Mouse (Mus musculus): Measurements from ENCODE around the gene Slc2a3. TPM values are rescaled to one million over a fixed set of nuclear protein-coding genes. Genes with fewer than 3 reads are reported as not detected.
"Not testable (repeated sequence)": the region's sequence is repeated elsewhere in the genome, so short reads cannot be mapped to it uniquely, and the experiment has no call there.

Slc2a3 gene
- polyA plus RNA-seq, 1 experiment from 2014 or later: 39.5 TPM

- Histone ChIP-seq H3K27me3 (ENCODE audit: control insufficient read depth, insufficient read depth, low read length) (no peaks in the 10 kb centered on the region), H3K27ac (ENCODE audit: low read depth, low read length) (no peak overlapping the region), H3K4me3 (ENCODE audit: low read depth, low read length) (no peak overlapping the region), H3K9ac (ENCODE audit: low read length) (no peak overlapping the region), H3K4me1 (ENCODE audit: control insufficient read depth, insufficient read depth, low read length) (no peaks in the 10 kb centered on the region; the same call in none of the 2 replicates), H3K4me2 (ENCODE audit: low read depth) (no peak overlapping the region), H3K9me3 (ENCODE audit: control insufficient read depth, low read length) (no peaks in the 10 kb centered on the region), H3K36me3 (ENCODE audit: control insufficient read depth, insufficient read depth, low read length) (no peaks in the 10 kb centered on the region)
- WGBS: 57% methylated on average over 5 of the region's 5 CpGs
- ATAC-seq (ENCODE audit: insufficient read depth, low FRiP score, low TSS enrichment): no peak
- DNase-seq (ENCODE audit: low spot score): no peak
These were observed 33.2 kb downstream of the Slc2a3 start for GRCm38 (mm10) chr6:122768256-122768655.

- ATAC-seq (ENCODE audit: insufficient read depth, low FRiP score, low TSS enrichment); H3K4me1 ChIP-seq (ENCODE audit: control insufficient read depth, insufficient read depth, low read length); H3K4me3 ChIP-seq (ENCODE audit: low read depth, low read length); H3K9ac ChIP-seq (ENCODE audit: low read length); H3K27ac ChIP-seq (ENCODE audit: low read depth, low read length); H3K27me3 ChIP-seq (ENCODE audit: control insufficient read depth, insufficient read depth, low read length); H3K36me3 ChIP-seq (ENCODE audit: control insufficient read depth, insufficient read depth, low read length); DNase-seq (ENCODE audit: low spot score); H3K9me3 ChIP-seq (ENCODE audit: control insufficient read depth, low read length); H3K4me2 ChIP-seq (ENCODE audit: low read depth): not testable (repeated sequence)
- 58% methylated on average over 2 of the region's 3 CpGs for WGBS
These were observed 34.4 kb downstream of the Slc2a3 start for GRCm38 (mm10) chr6:122767012-122767411.

GRCm38 (mm10) chr6:122766145-122766968 is 35.1 kb downstream of the Slc2a3 start:
- no peak overlapping the region for H3K4me3 ChIP-seq (ENCODE audit: low read depth, low read length)
- H3K9ac ChIP-seq (ENCODE audit: low read length): no peak overlapping the region
- no peak overlapping the region for H3K27ac ChIP-seq (ENCODE audit: low read depth, low read length)
- H3K36me3 ChIP-seq (ENCODE audit: control insufficient read depth, insufficient read depth, low read length): no peaks in the 10 kb centered on the region
- whole genome bisulfite sequencing: 10% methylated on average over 5 of the region's 5 CpGs
- no peaks in the 10 kb centered on the region for H3K9me3 ChIP-seq (ENCODE audit: control insufficient read depth, low read length)
- no peak for ATAC-seq (ENCODE audit: insufficient read depth, low FRiP score, low TSS enrichment)
- no peak for DNase-seq (ENCODE audit: low spot score)
- 0 out of 2 replicates have a peak overlapping the region, but pooled peaks have one; percentile 7 for H3K4me2 ChIP-seq (ENCODE audit: low read depth)
- no peaks in the 10 kb centered on the region for H3K27me3 ChIP-seq (ENCODE audit: control insufficient read depth, insufficient read depth, low read length)
- no peaks in the 10 kb centered on the region; the same call in none of the 2 replicates for H3K4me1 ChIP-seq (ENCODE audit: control insufficient read depth, insufficient read depth, low read length)

- Histone ChIP-seq H3K27me3 (ENCODE audit: control insufficient read depth, insufficient read depth, low read length) (no peaks in the 10 kb centered on the region), H3K9ac (ENCODE audit: low read length) (peak overlapping the region; percentile 60), H3K4me1 (ENCODE audit: control insufficient read depth, insufficient read depth, low read length) (no peaks in the 10 kb centered on the region; the same call in none of the 2 replicates), H3K36me3 (ENCODE audit: control insufficient read depth, insufficient read depth, low read length) (no peaks in the 10 kb centered on the region), H3K9me3 (ENCODE audit: control insufficient read depth, low read length) (no peaks in the 10 kb centered on the region), H3K27ac (ENCODE audit: low read depth, low read length) (0 out of 2 replicates have a peak overlapping the region, but pooled peaks have one; percentile 60), H3K4me2 (ENCODE audit: low read depth) (peak overlapping the region; percentile 83), H3K4me3 (ENCODE audit: low read depth, low read length) (peak overlapping the region; percentile 51)
- DNase-seq (ENCODE audit: low spot score) (no peak), ATAC-seq (ENCODE audit: insufficient read depth, low FRiP score, low TSS enrichment) (no peak)
- 3% methylated on average over 9 of the region's 9 CpGs for WGBS
These were observed 36.0 kb downstream of the Slc2a3 start for GRCm38 (mm10) chr6:122765298-122765956.

- Histone ChIP-seq H3K4me1 (ENCODE audit: control insufficient read depth, insufficient read depth, low read length) (no peaks in the 10 kb centered on the region; the same call in 1 of the 2 replicates), H3K4me2 (ENCODE audit: low read depth) (peak overlapping the region; percentile 83), H3K4me3 (ENCODE audit: low read depth, low read length) (peak overlapping the region; percentile 51), H3K27me3 (ENCODE audit: control insufficient read depth, insufficient read depth, low read length) (no peaks in the 10 kb centered on the region), H3K9ac (ENCODE audit: low read length) (peak overlapping the region; percentile 60), H3K27ac (ENCODE audit: low read depth, low read length) (peak overlapping the region; percentile 60), H3K36me3 (ENCODE audit: control insufficient read depth, insufficient read depth, low read length) (no peaks in the 10 kb centered on the region), H3K9me3 (ENCODE audit: control insufficient read depth, low read length) (no peaks in the 10 kb centered on the region)
- under 1% methylated on average over 56 of the region's 56 CpGs for whole genome bisulfite sequencing
- DNase-seq (ENCODE audit: low spot score) (peak; percentile 76), ATAC-seq (ENCODE audit: insufficient read depth, low FRiP score, low TSS enrichment) (peak; percentile 73)
These were observed 36.8 kb downstream of the Slc2a3 start for GRCm38 (mm10) chr6:122764446-122765297.

- H3K4me1 ChIP-seq (ENCODE audit: control insufficient read depth, insufficient read depth, low read length): no peaks in the 10 kb centered on the region; the same call in 1 of the 2 replicates
- WGBS: 37% methylated on average over 17 of the region's 17 CpGs
- no peaks in the 10 kb centered on the region for H3K27me3 ChIP-seq (ENCODE audit: control insufficient read depth, insufficient read depth, low read length)
- DNase-seq (ENCODE audit: low spot score) (no peak), ATAC-seq (ENCODE audit: insufficient read depth, low FRiP score, low TSS enrichment) (peak; percentile 5; the same call in 1 of the 2 replicates)
- peak overlapping the region; percentile 83 for H3K4me2 ChIP-seq (ENCODE audit: low read depth)
- H3K4me3 ChIP-seq (ENCODE audit: low read depth, low read length): peak overlapping the region; percentile 51
- H3K36me3 ChIP-seq (ENCODE audit: control insufficient read depth, insufficient read depth, low read length): no peaks in the 10 kb centered on the region
- peak overlapping the region; percentile 60 for H3K9ac ChIP-seq (ENCODE audit: low read length)
- no peaks in the 10 kb centered on the region for H3K9me3 ChIP-seq (ENCODE audit: control insufficient read depth, low read length)
- no peak overlapping the region for H3K27ac ChIP-seq (ENCODE audit: low read depth, low read length)
These were observed 37.5 kb downstream of the Slc2a3 start for GRCm38 (mm10) chr6:122763844-122764445.

- no peaks in the 10 kb centered on the region; the same call in 1 of the 2 replicates for H3K4me1 ChIP-seq (ENCODE audit: control insufficient read depth, insufficient read depth, low read length)
- H3K9ac ChIP-seq (ENCODE audit: low read length): no peak overlapping the region
- 73% methylated on average over 11 of the region's 11 CpGs for WGBS
- no peaks in the 10 kb centered on the region for H3K36me3 ChIP-seq (ENCODE audit: control insufficient read depth, insufficient read depth, low read length)
- no peaks in the 10 kb centered on the region for H3K9me3 ChIP-seq (ENCODE audit: control insufficient read depth, low read length)
- no peaks in the 10 kb centered on the region for H3K27me3 ChIP-seq (ENCODE audit: control insufficient read depth, insufficient read depth, low read length)
- no peak overlapping the region for H3K4me3 ChIP-seq (ENCODE audit: low read depth, low read length)
- H3K27ac ChIP-seq (ENCODE audit: low read depth, low read length): no peak overlapping the region
- ATAC-seq (ENCODE audit: insufficient read depth, low FRiP score, low TSS enrichment) (no peak), DNase-seq (ENCODE audit: low spot score) (no peak)
- no peak overlapping the region for H3K4me2 ChIP-seq (ENCODE audit: low read depth)
These were observed 38.3 kb downstream of the Slc2a3 start for GRCm38 (mm10) chr6:122762952-122763700.
